Mouse (Mus musculus) cerebellum, adult 18-20 months (tissue): Measurements from ENCODE around the gene Nppa.
A peak's percentile ranks its signal among the peaks of the same experiment; 100 is the strongest.
"Not testable (repeated sequence)": the region's sequence is repeated elsewhere in the genome, so short reads cannot be mapped to it uniquely, and the experiment has no call there.

ENCODE experiments used
- DNase-seq, 2 experiments: peaks; one replicate each; pipeline ENCODE4 v3.0.0; 2021

Gene Nppa

GRCm38 (mm10) chr4:148012216-148012615, 11.7 kb downstream of the Nppa start:
- no peak for DNase-seq

- no peak for DNase-seq
These were observed 14.9 kb downstream of the Nppa start for GRCm38 (mm10) chr4:148015418-148015817.

GRCm38 (mm10) chr4:148016981-148017380, 16.5 kb downstream of the Nppa start:
- no peak for DNase-seq

GRCm38 (mm10) chr4:148018410-148018809, 17.9 kb downstream of the Nppa start:
- no peak for DNase-seq

- DNase-seq: no peak
These were observed 23.5 kb downstream of the Nppa start for GRCm38 (mm10) chr4:148024003-148024402.

GRCm38 (mm10) chr4:148029297-148029696, 28.8 kb downstream of the Nppa start:
- no peak for DNase-seq

- DNase-seq: no peak
These were observed 30.0 kb downstream of the Nppa start for GRCm38 (mm10) chr4:148030506-148030905.

GRCm38 (mm10) chr4:148033858-148034410, 33.4 kb downstream of the Nppa start:
- DNase-seq: no peak

- no peak for DNase-seq
These were observed 34.9 kb downstream of the Nppa start for GRCm38 (mm10) chr4:148035440-148035839.

- DNase-seq: no peak
These were observed 37.6 kb downstream of the Nppa start for GRCm38 (mm10) chr4:148038079-148038599.

- peak; percentile 99 to 100 for DNase-seq
These were observed 38.2 kb downstream of the Nppa start, which contains the start of the genes Clcn6 and Mthfr for GRCm38 (mm10) chr4:148038600-148039253. TSS of gene Clcn6 (minus strand) at chr4:148038821. TSS of gene Mthfr (plus strand) at chr4:148039077.

GRCm38 (mm10) chr4:148039254-148040028, 38.9 kb downstream of the Nppa start:
- peak in 1 of 2 experiments; percentile 38 for DNase-seq

GRCm38 (mm10) chr4:148040029-148040830, 39.7 kb downstream of the Nppa start:
- peak in 1 of 2 experiments; percentile 39 for DNase-seq

GRCm38 (mm10) chr4:148040933-148041610, 40.5 kb downstream of the Nppa start:
- DNase-seq: peak; percentile 59 to 70

- DNase-seq: peak; percentile 29 to 43
These were observed 41.2 kb downstream of the Nppa start for GRCm38 (mm10) chr4:148041611-148042191.

GRCm38 (mm10) chr4:148043327-148043726, 42.8 kb downstream of the Nppa start:
- DNase-seq: peak in 1 of 2 experiments; percentile 32

GRCm38 (mm10) chr4:148044113-148044512, 43.6 kb downstream of the Nppa start:
- DNase-seq: no peak

GRCm38 (mm10) chr4:148046450-148047031, 46.0 kb downstream of the Nppa start:
- no peak for DNase-seq

- not testable (repeated sequence) for DNase-seq
These were observed 49.9 kb downstream of the Nppa start for GRCm38 (mm10) chr4:148050396-148050914.

- no peak for DNase-seq
These were observed 50.7 kb downstream of the Nppa start for GRCm38 (mm10) chr4:148051046-148051776.
